Mouse (Mus musculus): ENCODE measurements at regions not wholly inside any gene's neighbourhood (a gene's known extent, or its start where the extent isn't known, plus 50 kb on each side); places are given as distances from the start of the nearest gene placed in this dataset.

- Histone ChIP-seq H3K4me2 (no peak overlapping the region), H3K4me3 (no peak overlapping the region), H3K4me1 (replicated peaks) (no peaks in the 10 kb centered on the region), H3K27ac (no peak overlapping the region), H3K9me3 (replicated peaks) (no peaks in the 10 kb centered on the region), H3K36me3 (no peaks in the 10 kb centered on the region), H3K9ac (no peak overlapping the region), H3K27me3 (no peaks in the 10 kb centered on the region)
- WGBS, result 78% methylated on average over 13 of the region's 13 CpGs
- no peak for ATAC-seq (replicated peaks; ENCODE audit: insufficient number of reproducible peaks, insufficient read depth, low FRiP score, low read depth)
These were observed 77.9 kb upstream of the Cpm start for GRCm38 (mm10) chr10:117551234-117552048.

GRCm38 (mm10) chr10:117549854-117550605 lies 79.3 kb upstream of the Cpm start:
- no peaks in the 10 kb centered on the region for H3K9me3 ChIP-seq (replicated peaks)
- H3K27me3 ChIP-seq, result no peaks in the 10 kb centered on the region
- no peak overlapping the region for H3K27ac ChIP-seq
- no peak overlapping the region for H3K4me2 ChIP-seq
- no peak overlapping the region for H3K4me3 ChIP-seq
- no peak overlapping the region for H3K9ac ChIP-seq
- H3K4me1 ChIP-seq (replicated peaks), result no peaks in the 10 kb centered on the region
- no peak for ATAC-seq (replicated peaks; ENCODE audit: insufficient number of reproducible peaks, insufficient read depth, low FRiP score, low read depth)
- 88% methylated on average over 16 of the region's 16 CpGs for WGBS
- no peaks in the 10 kb centered on the region for H3K36me3 ChIP-seq

GRCm38 (mm10) chr10:117549506-117549830 lies 79.8 kb upstream of the Cpm start:
- WGBS, result 90% methylated on average over 4 of the region's 4 CpGs
- no peak for ATAC-seq (replicated peaks; ENCODE audit: insufficient number of reproducible peaks, insufficient read depth, low FRiP score, low read depth)
- Histone ChIP-seq H3K27ac (no peak overlapping the region), H3K4me2 (no peak overlapping the region), H3K36me3 (no peaks in the 10 kb centered on the region), H3K9me3 (replicated peaks) (no peaks in the 10 kb centered on the region), H3K27me3 (no peaks in the 10 kb centered on the region), H3K4me1 (replicated peaks) (no peaks in the 10 kb centered on the region), H3K4me3 (no peak overlapping the region), H3K9ac (no peak overlapping the region)

- Histone ChIP-seq H3K4me3 (no peak overlapping the region), H3K9me3 (replicated peaks) (no peaks in the 10 kb centered on the region), H3K27ac (no peak overlapping the region), H3K27me3 (no peaks in the 10 kb centered on the region), H3K9ac (no peak overlapping the region), H3K4me2 (no peak overlapping the region), H3K36me3 (no peaks in the 10 kb centered on the region), H3K4me1 (replicated peaks) (no peaks in the 10 kb centered on the region)
- ATAC-seq (replicated peaks; ENCODE audit: insufficient number of reproducible peaks, insufficient read depth, low FRiP score, low read depth), result no peak
- 87% methylated on average over 23 of the region's 23 CpGs for WGBS
These were observed 80.4 kb upstream of the Cpm start for GRCm38 (mm10) chr10:117548775-117549505.

GRCm38 (mm10) chr10:117548262-117548661 lies 81.0 kb upstream of the Cpm start:
- Histone ChIP-seq H3K4me2 (no peak overlapping the region), H3K36me3 (no peaks in the 10 kb centered on the region), H3K27ac (no peak overlapping the region), H3K27me3 (no peaks in the 10 kb centered on the region), H3K4me1 (replicated peaks) (no peaks in the 10 kb centered on the region), H3K9ac (no peak overlapping the region), H3K4me3 (no peak overlapping the region), H3K9me3 (replicated peaks) (no peaks in the 10 kb centered on the region)
- ATAC-seq (replicated peaks; ENCODE audit: insufficient number of reproducible peaks, insufficient read depth, low FRiP score, low read depth), result no peak
- 86% methylated on average over 4 of the region's 4 CpGs for WGBS

- Histone ChIP-seq H3K36me3 (no peaks in the 10 kb centered on the region), H3K9me3 (replicated peaks) (no peaks in the 10 kb centered on the region), H3K9ac (no peak overlapping the region), H3K27ac (no peak overlapping the region), H3K27me3 (no peaks in the 10 kb centered on the region), H3K4me1 (replicated peaks) (no peaks in the 10 kb centered on the region), H3K4me3 (no peak overlapping the region), H3K4me2 (no peak overlapping the region)
- ATAC-seq (replicated peaks; ENCODE audit: insufficient number of reproducible peaks, insufficient read depth, low FRiP score, low read depth), result no peak
- WGBS, result 72% methylated on average over 6 of the region's 6 CpGs
These were observed 82.0 kb upstream of the Cpm start for GRCm38 (mm10) chr10:117547275-117547674.

- WGBS, result 77% methylated on average over 5 of the region's 5 CpGs
- no peak overlapping the region for H3K9ac ChIP-seq
- ATAC-seq (replicated peaks; ENCODE audit: insufficient number of reproducible peaks, insufficient read depth, low FRiP score, low read depth), result no peak
- H3K4me3 ChIP-seq, result no peak overlapping the region
- H3K36me3 ChIP-seq, result no peaks in the 10 kb centered on the region
- no peaks in the 10 kb centered on the region for H3K27me3 ChIP-seq
- no peaks in the 10 kb centered on the region for H3K9me3 ChIP-seq (replicated peaks)
- H3K4me2 ChIP-seq, result no peak overlapping the region
- H3K27ac ChIP-seq, result no peak overlapping the region
- H3K4me1 ChIP-seq (replicated peaks), result no peaks in the 10 kb centered on the region
These were observed 83.3 kb upstream of the Cpm start for GRCm38 (mm10) chr10:117545842-117546631.

GRCm38 (mm10) chr10:117544680-117545546 lies 84.4 kb upstream of the Cpm start:
- Histone ChIP-seq H3K9me3 (replicated peaks) (no peaks in the 10 kb centered on the region), H3K4me2 (no peak overlapping the region)
- no peak for ATAC-seq (replicated peaks; ENCODE audit: insufficient number of reproducible peaks, insufficient read depth, low FRiP score, low read depth)

GRCm38 (mm10) chr10:117543995-117544679 lies 85.2 kb upstream of the Cpm start:
- H3K4me1 ChIP-seq (replicated peaks), result no peaks in the 10 kb centered on the region
- no peaks in the 10 kb centered on the region for H3K27me3 ChIP-seq
- H3K36me3 ChIP-seq, result no peaks in the 10 kb centered on the region
- 86% methylated on average over 13 of the region's 13 CpGs for WGBS
- no peak for ATAC-seq (replicated peaks; ENCODE audit: insufficient number of reproducible peaks, insufficient read depth, low FRiP score, low read depth)
- no peak overlapping the region for H3K4me2 ChIP-seq
- no peak overlapping the region for H3K4me3 ChIP-seq
- no peak overlapping the region for H3K9ac ChIP-seq
- H3K9me3 ChIP-seq (replicated peaks), result no peaks in the 10 kb centered on the region
- no peak overlapping the region for H3K27ac ChIP-seq

More at GRCm38 (mm10) chr10:117544680-117545546, 84.4 kb upstream of the Cpm start:
- no peak overlapping the region for H3K4me3 ChIP-seq
- H3K9ac ChIP-seq, result no peak overlapping the region
- H3K36me3 ChIP-seq, result no peaks in the 10 kb centered on the region
- H3K27ac ChIP-seq, result no peak overlapping the region
- H3K27me3 ChIP-seq, result no peaks in the 10 kb centered on the region
- WGBS, result 63% methylated on average over 15 of the region's 15 CpGs
- no peaks in the 10 kb centered on the region for H3K4me1 ChIP-seq (replicated peaks)

- ATAC-seq (replicated peaks; ENCODE audit: insufficient number of reproducible peaks, insufficient read depth, low FRiP score, low read depth), result no peak
- H3K27ac ChIP-seq, result no peak overlapping the region
- H3K4me2 ChIP-seq, result no peak overlapping the region
- H3K36me3 ChIP-seq, result no peaks in the 10 kb centered on the region
- H3K9ac ChIP-seq, result no peak overlapping the region
- H3K4me3 ChIP-seq, result no peak overlapping the region
- H3K27me3 ChIP-seq, result no peaks in the 10 kb centered on the region
- no peaks in the 10 kb centered on the region for H3K4me1 ChIP-seq (replicated peaks)
- H3K9me3 ChIP-seq (replicated peaks), result no peaks in the 10 kb centered on the region
- 86% methylated on average over 6 of the region's 6 CpGs for WGBS
These were observed 85.7 kb upstream of the Cpm start for GRCm38 (mm10) chr10:117543696-117543950.
